Mouse (Mus musculus) frontal cortex, postnatal 36 days (tissue): ENCODE measurements at regions not wholly inside any gene's neighbourhood (a gene's known extent, or its start where the extent isn't known, plus 50 kb on each side); places are given as distances from the start of the nearest gene placed in this dataset.

Source experiments
- DNase-seq, 2 experiments: peaks; one replicate each; pipeline ENCODE4 v3.0.0; 2022; ENCODE audit warnings: low spot score in 2 of 2

- no peak for DNase-seq
These were observed 106.6 kb downstream of the Pdcd6ip start for GRCm38 (mm10) chr9:113601451-113601850.

- peak in 1 of 2 experiments; percentile 45 for DNase-seq
These were observed 120.8 kb downstream of the Pdcd6ip start for GRCm38 (mm10) chr9:113587260-113587659.

GRCm38 (mm10) chr9:113586477-113586876, 121.6 kb downstream of the Pdcd6ip start:
- peak in 1 of 2 experiments; percentile 57 for DNase-seq

GRCm38 (mm10) chr9:113578221-113578620, 129.8 kb downstream of the Pdcd6ip start:
- DNase-seq: peak; percentile 30 to 36

- peak in 1 of 2 experiments; percentile 26 for DNase-seq
These were observed 139.2 kb downstream of the Pdcd6ip start for GRCm38 (mm10) chr9:113568849-113569248.

- no peak for DNase-seq
These were observed 140.4 kb downstream of the Pdcd6ip start for GRCm38 (mm10) chr9:113567705-113568104.

GRCm38 (mm10) chr9:113566620-113567019, 141.4 kb downstream of the Pdcd6ip start:
- DNase-seq: no peak

DNA sequence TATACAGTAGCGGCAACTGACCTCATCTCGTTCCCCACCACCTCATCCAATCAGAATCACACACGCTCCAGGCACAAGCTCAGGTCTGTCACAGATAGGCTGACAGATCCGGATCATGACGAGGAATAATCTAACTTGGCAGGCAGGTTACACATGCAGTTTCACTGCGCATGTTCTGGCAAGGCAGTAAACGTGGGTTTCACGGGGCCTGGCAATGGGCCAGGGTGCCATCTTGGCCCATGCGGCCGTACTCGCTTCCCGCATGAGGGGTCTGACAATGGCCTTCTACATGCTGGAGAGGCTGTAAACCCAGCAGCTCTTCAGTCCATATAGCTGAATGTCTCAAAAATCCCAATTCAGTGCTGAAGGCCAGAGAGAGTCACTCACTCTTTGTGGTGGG, 154.1 kb downstream of the Pdcd6ip start:
- no peak for DNase-seq

- DNase-seq: no peak
These were observed 160.6 kb downstream of the Pdcd6ip start for GRCm38 (mm10) chr9:113547458-113547857.

- peak in 1 of 2 experiments; percentile 58 for DNase-seq
These were observed 179.5 kb downstream of the Pdcd6ip start for GRCm38 (mm10) chr9:113528586-113528985.

DNA sequence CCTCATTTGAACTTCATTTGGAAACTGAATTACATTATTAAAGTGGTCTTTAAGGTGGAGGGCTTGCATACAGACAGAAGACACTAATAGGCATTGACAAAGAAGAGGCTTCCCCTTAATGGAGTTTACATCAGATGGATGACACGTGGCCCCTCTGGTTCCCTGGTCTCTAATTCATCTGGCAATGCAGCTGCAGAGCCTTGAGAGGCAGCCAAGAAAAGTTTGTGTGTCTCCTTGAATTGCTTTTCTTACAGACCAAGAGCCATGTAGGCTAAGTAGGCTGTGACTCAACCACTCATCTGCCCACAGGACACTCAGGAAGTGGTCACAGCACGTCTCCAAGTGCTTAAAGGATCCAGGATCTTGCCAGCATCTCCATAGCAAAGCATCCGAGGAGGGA, 183.8 kb downstream of the Pdcd6ip start:
- no peak for DNase-seq

GRCm38 (mm10) chr9:113523173-113523572, 184.9 kb downstream of the Pdcd6ip start:
- no peak for DNase-seq

DNA sequence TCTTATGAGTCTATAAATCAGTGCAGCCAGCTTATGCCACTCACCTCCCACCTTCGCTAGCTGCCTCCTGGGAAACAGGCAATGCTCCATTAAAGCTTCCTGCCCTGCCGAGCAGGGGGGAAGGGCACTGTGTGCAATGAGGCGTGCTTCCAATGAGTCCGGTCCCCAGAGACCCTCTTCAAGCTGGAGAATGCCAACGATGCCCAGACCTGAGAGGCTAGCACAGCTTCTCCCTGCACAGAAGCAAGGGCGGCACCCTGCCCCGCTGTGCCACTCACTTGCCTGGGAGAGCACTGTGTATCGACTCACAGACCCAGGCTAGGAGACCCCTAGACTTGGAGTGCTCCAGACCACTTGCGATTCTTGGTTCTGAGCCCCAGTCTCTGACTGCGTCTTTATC, 188.3 kb downstream of the Pdcd6ip start:
- no peak for DNase-seq

- no peak for DNase-seq
These were observed 189.6 kb downstream of the Pdcd6ip start for GRCm38 (mm10) chr9:113518482-113518881.

- DNase-seq: no peak
These were observed 190.3 kb downstream of the Pdcd6ip start for GRCm38 (mm10) chr9:113517756-113518155.

DNA sequence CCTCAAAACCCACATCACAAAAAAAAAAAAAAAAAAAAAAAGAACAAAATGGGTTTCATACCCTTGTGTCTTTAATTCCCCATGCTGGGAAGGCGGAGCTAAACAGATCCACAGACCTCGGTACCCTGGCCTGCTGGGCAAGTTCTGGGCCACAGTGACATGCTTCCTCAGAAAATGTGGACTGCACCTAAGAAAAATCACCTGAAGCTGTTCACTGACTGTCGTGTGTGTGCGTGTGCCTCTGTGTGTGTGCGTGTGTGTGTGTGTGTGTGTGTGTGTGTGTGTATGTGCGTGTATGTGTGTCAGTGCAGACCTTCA, 192.4 kb downstream of the Pdcd6ip start:
- no peak for DNase-seq

- DNase-seq: no peak
These were observed 193.0 kb downstream of the Pdcd6ip start for GRCm38 (mm10) chr9:113514846-113515702.

DNA sequence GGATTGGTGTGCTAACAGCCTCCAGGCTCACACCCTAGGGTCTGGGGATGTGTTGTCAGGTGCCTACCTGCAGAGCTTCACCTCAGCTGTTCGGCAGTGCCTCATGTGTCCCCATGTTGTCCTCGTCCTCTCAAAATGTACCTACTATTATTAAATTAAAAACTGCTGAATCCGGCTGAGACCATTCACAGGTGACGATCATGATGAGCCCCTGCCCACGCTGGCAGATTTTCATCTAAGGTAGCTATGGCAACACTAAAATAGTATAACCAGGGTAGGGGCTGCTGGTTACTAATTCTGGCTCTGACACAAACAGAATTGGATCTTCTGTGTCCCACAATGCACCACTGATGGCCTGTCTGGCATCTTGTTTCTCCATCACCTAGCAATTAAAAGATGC, 196.8 kb downstream of the Pdcd6ip start:
- no peak for DNase-seq

GRCm38 (mm10) chr9:113509368-113509767, 198.7 kb downstream of the Pdcd6ip start:
- no peak for DNase-seq

GRCm38 (mm10) chr9:113508821-113509220, 199.2 kb downstream of the Pdcd6ip start:
- DNase-seq: peak; percentile 85 to 93

DNA sequence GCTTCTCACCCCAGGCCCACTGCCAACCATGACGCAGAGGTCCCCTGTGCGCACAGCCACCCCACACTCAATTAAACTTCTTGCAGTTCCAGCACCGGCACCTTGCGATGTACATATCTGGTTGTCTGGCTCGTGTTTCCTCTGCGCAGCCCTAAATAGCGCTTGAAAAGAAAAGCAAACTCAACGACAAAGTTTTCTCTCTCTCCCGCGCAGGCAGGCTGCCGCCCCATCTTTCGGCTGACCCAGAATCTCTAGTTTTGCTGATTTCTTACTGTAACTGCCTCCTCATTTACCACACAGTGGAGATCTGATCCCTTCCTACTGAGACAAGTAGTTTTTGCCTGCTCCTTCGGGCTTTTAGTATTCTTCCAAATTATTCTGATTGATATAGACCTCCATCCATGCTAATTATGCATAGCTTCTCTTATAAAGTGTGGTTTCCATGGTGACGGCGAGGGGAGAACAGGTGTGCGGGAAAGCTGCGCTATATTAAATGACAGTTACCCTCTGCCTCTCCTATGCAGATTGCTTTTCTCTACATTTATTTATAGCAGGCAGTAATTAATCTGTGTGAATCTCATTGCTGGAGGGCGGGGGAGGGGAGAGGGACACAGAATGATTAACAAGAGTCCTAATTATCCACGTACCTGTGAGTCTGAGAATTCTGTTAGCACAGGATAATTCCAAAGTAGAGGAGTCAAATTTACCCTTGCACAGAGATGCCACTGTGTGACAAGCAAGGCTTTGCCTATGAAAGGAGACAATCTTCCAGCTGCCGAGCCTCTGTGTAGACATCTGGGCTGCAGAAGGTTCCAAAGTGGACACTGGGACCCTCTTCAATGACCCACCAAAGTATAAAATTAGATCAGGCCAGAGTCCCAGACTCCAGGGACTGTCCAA, 200.2 kb downstream of the Pdcd6ip start:
- DNase-seq: peak in 1 of 2 experiments; percentile 69

DNA sequence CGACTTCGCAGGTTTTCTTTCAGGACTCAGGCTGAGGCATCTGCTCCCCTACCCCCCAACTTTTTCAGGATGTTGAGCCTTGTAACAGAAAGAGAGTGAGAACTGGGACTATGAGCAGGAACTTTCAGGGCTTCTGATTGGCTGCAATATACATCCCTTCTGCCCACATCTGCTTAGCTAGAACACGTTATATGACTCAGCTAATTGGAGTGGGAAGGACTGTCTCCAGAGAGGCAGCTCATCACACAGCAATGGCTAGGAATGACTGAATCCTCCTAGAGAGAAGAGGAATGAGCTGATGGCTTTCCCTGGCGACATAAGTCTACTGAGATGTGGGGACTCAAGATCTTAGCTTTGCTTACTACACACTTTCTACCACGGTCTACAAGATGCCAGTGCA, 208.8 kb downstream of the Pdcd6ip start:
- DNase-seq: no peak
